Mouse (Mus musculus) layer of hippocampus, postnatal 36 days (tissue): Measurements from ENCODE around the gene Fam71e2. TPM values are rescaled to one million over a fixed set of nuclear protein-coding genes. Genes with fewer than 3 reads are reported as not detected.
"Not testable (repeated sequence)": the region's sequence is repeated elsewhere in the genome, so short reads cannot be mapped to it uniquely, and the experiment has no call there.

Experiments used
- DNase-seq, 2 experiments: peaks; one replicate each; pipeline ENCODE4 v3.0.0; 2022
- total RNA-seq, 2 experiments: library from RNA; stranded (reverse); gene quantifications; 2 replicates each; pipeline ENCODE4 v1.2.3; 2021

Gene Fam71e2
- not detected for total RNA-seq

DNA sequence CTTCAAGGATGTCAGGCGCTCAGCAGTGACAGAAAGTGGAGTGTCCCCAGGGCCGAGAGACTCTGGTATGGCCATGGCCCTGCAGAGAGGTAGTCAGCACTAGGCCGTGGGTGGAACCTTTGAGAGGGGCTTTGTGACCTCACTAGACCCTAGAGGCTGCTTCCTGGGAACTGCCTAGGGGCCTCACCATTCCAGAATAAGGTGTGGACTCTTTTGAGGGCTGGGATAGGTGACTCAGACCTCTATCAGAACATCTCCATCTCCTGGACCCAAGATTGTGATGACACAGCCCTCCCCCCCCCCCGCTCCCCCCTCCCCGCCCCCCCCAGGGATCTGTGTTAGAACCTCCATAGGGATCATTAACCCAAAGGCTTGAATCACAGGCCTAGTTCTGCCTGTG, at the start of gene Fam71e2:
Gene Fam71e2 (minus strand): TSS at position 101 of the 400 bp plus-strand sequence.
- no peak for DNase-seq

DNA sequence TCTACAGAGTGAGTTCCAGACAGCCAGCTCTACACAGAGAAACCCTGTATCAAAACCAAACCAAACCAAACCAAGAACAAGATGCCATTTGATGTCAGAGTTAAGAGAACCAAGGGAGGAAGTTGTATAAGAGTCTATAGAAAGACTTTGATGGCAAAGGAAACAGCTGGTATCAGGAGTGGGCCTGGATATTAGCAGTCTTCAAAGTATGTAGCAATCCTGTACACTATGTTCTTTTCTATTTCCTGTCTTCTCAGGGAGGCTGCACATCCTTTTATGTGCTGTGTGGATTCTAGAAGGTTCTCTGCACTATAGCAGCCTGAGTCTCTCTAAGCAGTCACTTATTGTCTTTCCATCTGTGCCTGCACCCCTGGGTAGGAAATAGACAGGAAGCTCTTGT, 45.5 kb upstream of the Fam71e2 start:
- no peak for DNase-seq

DNA sequence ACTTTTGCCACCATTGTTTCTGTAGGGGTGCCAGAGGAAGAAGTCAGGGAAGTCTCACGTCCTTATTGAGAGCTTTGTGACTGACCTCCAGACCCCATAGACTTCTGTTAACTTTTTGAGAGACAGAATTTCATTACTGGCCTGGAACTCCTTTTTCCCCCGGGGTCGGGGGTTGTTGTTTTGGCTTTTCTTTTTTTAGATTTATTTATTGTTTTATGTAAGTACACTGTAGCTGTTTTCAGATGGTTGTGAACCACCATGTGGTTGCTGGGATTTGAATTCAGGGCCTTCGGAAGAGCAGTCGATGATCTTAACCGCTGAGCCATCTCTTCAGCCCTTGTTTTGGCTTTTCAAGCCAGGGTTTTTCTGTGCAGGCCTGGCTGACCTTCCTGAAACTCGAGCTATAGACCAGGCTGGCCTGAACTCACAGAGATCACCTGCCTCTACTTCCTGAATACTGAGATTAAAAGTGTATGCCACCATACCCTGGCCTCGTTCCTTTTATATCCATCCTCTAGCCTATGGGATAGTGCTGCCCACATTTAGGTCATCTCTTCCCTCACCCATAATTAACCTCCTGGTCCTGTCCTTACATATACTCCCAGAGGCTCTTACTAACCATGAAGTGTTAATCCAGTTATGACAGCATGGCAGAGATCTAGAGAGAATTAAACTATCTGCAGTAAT, 42.1 kb upstream of the Fam71e2 start:
- no peak for DNase-seq

DNA sequence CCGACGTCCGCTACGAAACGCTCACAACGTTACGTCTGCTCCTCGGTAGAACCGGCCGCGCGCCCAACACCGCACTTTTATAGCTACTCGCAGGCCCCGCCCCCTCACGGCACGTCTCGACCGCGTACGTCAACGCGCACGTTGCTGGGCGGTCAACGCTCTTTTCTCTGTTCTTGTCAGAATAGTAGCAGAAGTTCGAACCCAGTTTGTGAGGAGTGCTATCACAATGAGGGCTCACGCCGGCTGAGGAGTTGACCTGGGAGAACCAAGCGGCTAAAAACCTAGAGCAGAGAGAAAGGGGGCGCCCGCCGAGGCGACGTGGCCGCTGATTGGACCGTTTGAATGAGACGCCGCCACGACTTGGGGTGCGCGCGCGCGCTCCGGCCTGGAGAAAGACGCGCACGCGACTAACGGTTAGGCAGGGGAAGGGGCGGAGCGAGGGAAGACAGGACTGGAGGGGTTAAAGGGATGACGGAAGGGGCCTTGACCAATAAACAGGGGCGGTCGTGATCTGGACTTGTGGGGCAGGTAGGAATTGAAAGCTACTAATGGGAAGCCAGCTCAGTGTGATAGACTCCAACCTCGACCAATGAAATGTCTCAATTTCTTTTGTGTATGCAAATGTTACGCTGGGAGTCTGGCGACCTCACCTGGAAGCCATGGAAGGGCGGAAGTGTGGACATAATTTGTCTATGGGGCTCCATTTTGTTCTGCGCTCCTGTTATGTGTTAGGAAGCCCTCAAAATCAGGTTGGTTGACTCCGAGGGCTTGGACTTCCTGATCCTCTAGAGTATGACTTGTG, 41.4 kb upstream of the Fam71e2 start, which contains the start of gene Ube2s:
Gene Ube2s (minus strand): TSS at position 288 of the 802 bp plus-strand sequence.
- DNase-seq: peak; percentile 98

DNA sequence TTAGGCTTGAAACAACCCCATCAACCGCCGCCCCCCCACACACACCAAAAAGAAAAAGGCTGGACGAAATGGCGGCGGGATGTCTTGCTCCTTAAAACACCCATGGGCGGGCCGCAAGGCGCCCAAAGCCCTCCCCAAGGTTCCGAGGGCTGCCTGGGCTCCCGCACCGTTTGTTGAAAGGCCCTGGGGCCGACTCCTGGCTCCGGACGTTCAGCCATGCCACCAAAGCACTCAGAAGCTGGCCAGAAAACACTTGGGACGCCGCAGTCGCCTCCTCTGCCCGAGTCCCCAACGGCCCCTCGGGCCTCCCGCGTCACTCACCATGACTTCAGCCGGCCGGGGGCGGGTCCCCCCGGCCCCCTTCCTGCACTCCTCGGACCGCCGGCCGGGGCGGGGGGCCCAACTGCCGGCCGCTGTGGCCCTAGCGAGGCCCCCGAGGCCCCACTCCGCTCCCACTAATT, 40.8 kb upstream of the Fam71e2 start:
- DNase-seq: no peak

DNA sequence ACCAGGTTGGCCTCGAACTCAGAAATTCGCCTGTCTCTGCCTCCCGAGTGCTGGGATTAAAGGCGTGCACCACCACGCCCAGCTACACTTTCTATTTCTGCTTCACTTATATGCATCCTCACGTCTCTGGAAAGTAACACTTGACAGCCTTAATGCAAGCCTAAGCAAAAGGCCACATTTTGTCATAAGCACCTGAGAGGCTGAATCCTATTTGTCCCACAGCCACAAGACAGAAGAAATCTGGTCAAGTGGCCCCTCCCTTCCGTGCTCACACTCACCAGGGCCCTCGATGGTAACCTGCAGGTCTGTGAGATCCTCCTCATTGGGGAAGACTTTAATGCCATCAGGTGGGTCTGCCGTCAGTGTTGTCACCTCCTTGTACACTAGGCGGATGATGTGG, 40.0 kb upstream of the Fam71e2 start:
- DNase-seq: not testable (repeated sequence)

DNA sequence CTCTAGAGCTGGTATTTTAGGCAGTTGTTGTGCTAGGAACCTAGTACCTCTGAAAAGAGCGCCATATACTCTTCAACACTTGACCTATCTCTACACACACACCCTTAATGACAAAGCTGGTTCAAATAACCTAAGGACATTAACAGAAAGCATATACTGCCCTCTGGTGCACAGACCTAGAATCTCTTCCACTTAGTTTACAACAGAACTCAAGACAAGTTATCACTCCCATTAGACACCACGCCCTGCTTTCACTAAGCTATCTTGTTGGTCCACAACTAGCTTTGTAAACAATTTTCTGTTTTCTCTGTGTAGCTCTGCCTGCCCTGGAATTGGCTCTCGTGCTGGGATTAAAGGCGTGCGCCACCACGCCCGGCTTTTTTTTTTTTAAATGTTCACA, 35.6 kb upstream of the Fam71e2 start:
- DNase-seq: no peak

DNA sequence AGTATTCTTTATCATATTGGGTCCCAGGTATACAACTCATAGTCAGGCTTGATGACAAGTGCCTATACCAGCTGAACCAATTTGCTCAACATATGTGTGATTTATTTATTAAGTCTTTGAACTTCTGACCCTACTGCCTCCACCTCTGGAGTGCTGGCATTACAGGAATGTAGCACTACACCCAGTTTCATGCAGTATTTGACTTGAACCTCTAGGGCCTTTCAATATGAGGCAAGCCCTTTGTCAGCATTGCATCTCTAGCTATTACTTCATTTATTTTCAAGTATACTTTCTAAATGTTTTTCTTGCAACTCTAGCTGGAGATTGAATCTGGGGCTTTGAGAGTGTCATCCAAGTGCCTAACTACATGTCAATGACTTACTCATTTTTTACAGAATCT, 31.1 kb upstream of the Fam71e2 start:
- no peak for DNase-seq

DNA sequence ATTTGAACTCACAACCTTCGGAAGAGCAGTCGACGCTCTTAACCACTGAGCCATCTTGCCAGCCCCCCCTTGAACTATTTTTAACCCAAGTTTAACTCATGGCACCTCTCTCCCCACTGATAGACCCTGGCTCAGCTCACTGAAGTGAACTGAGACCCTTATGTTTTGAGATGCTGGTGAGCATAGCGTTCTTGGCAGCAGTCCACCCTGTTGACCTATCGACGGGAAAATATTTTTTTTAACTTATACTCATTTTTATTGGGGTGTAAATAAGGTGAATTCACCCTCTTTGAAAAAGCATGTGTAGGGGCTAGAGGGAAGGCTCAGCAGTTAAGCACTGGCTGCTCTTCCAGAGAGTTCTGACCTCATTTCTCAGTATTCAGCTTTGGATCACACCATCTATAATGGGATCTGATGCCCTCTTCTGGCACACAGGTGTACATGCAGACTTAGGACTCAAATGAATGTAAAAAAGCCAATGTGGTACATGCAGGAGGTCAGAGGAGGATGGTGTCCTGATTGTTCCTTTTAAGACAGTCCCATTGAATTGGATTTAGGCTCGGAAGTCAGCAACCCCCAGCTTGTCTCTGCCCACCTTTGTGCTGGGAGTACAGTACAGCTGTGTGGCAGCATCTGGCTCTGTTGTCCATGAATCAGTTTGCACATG, 24.8 kb upstream of the Fam71e2 start:
- DNase-seq: no peak

DNA sequence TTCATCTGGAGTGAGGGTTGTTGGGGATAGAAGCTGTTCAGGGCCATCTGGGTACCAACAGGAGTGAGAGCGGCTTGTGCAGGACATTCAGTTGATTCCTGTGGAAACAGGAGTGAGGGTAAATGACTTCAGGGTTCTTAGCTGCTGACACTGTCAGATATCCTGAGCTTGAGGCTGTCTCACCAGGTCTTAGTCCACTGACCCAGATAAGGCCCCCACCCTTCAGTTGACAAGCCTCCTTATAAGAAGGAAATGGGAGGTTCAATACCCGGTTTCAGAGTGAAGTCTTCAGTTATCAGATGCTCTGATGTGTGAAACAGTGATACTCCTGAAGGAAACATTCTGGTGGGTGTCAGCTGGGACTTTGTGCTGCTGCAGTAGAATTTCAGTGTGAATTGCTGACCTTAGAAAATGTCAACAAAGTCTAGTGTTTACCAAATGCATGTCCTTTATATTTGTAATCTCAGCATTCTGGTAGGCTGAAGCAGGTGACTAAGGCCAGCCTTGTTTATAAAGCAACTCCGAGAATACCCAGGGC, 23.6 kb upstream of the Fam71e2 start:
- DNase-seq: no peak

DNA sequence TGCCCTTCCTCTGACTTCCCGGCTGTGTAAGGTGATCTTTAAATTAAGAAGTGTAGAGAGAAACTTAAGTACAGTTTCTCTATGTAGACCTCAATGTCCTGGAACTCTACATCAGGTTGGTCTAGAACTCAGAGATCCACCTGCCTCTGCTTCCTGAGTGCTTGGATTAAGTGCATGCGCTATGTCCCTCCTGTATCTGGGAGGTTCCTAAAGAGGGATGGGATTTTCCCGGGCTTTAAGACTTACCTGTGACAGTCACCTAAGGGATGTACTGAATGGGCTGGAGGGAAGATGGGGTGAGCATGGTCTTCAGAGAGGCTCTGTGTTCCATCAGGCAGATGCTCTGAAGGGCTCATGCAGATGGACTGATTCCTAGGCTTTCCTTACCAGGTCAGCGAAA, 22.6 kb upstream of the Fam71e2 start:
- no peak for DNase-seq

DNA sequence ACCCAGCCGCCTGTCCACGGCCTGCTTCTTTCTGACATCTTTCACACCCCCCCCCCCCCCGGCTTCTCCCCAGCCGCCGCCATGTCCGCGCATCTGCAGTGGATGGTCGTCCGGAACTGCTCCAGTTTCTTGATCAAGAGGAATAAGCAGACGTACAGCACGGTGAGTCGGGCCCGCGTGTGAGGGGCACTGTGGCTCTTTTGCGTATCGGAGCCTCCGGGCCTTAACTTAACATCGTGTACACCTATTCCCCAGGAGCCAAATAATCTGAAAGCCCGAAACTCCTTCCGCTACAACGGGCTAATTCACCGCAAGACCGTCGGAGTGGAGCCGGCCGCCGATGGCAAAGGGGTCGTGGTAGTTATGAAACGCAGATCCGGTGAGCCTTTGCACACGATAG, 22.1 kb upstream of the Fam71e2 start:
- not testable (repeated sequence) for DNase-seq

DNA sequence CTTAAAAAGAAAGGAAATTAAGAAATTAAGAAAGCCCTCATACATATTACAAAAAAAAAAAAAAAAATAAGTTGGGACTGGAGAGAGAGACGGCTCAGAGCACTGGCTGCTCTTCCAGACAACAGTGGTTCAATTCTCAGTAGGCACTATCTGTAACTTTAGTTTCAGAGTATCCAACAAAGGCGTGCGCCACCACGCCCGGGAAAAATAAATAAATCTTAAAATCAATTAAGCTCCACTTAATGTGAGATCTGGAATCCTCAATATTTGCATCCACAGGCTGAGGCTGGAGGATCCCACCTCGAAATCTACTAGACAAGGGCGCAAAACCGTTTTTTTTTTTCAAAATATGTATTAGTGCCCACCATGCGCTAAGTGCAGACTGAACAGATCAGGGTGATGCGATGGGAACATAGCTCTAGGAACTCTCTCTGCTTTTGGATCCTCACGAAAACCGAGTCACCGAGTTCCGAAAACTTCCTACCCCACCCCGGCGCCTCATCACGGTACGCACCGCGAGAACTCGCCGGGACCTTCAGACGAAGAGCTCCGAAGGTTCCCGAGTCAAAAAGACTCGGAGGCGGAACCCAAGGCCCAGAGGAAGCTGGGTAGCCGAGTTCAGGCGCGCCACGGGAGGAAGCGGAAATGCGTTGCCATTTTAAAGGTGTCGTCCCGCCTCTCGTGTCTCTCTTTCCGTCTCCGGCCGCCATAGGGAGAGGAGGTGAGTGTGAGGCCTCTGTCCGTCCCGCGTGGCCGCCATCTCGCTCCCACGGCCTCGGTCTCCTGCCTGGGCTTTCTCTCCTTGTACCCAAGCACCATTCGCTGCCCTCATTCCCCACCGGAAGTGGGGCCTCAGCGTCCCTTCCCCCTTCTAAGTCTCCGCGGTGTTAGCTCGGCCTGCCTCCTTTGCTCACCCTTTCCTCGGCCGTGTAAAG, 21.4 kb upstream of the Fam71e2 start, which contains the start of gene Rpl28:
Gene Rpl28 (plus strand): TSS at position 597 of the 935 bp plus-strand sequence.
- DNase-seq: peak; percentile 94 to 95

DNA sequence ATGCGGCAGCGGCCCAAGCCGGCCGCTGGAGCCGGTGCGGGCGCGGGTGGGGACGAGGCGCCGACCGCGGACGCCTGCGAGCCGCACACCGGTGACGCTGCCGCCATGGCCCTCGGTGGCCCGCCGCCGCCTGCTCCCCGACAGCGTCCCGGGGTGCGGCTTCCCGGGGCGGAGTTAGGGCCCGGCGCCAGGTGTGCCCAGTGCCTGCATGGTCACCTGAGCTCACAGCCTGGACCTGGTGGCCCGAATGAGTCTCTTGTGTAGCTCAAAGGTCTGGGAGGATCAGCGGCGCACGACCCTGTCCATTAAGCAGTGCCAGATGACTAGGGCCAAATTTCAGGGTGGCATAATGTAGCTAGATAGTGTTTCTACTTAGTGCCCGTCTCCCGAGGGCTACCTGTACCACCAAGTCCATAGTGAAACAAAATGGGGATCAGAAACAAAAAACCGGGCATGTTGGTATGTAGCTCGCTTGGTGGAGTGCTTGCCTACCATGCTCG, 18.4 kb upstream of the Fam71e2 start, which contains the start of gene Tmem238:
Gene Tmem238 (minus strand): TSS at position 221 of the 500 bp plus-strand sequence.
- DNase-seq: peak in 1 of 2 experiments; percentile 22

DNA sequence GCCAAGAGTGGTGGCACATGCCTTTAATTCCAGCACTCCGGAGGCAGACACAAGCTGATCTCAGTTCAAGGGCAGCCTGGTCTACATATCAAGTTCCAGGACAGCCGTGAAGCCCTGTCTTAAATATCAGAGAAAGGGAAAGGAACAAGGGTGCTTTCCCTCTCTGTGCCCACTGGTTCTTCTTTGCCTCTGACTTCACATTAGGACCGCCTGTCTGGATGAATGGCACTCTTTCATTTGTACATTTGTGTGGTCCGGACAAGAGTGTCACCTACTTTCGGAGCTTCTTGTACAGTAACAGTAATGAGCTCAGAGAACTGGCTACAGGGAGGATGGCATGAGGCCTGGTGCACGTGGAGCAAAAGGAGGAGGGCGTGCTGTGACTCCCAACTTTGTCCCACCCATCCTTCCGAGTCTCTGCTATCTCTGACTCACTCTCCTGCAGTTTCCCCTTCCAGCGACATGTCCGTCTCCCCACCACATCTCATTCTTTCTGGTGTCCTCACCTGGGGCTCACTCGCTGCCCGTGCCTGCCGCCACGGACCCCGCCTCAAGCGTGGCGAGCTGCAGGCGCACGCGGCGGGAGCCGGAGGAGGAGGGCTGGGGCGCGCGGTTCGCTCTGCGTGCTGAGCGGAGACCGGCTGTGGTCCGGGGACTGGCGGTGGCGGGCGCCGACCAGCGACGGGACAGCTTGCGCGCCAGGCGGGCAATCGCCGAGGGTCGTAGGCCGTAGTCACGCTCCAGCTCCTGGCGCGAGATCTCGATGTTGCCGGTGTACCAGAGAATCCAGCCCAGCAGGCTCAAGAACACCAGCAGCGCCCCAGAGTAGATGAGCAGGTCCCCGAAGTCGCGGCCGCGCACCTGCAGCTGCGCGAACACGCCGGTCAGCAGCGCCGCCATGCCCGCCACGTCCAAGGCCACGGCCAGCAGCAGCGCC, 17.7 kb upstream of the Fam71e2 start:
- peak; percentile 65 to 66 for DNase-seq

DNA sequence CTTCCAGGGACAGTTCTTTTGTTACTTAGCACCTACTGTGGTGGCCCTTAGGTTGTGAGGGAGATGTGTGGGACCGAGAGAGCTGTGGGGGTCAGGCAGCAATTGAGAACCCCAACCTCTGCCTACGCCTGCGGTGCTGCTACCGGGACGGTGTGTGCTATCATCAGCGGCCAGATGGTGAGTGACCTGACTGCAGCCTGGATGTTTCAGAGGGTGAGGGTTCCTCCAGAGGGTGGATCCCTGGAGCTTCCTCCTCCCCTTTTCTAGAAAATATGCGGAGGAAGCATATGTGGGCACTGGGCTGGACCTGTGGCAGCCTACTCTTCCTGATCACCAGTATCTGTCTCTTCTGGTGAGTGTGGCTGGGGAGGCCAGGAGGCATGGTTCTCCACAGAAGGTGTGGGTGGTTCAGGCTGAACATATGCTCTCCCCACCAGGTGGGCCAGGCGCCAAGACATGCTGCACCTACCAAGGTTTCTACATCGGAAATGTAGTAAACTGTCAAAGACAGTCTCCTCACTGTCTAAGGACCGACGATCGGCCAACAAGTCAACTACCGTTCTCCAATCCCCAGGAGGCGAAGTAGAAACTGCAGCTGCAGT, 12.7 kb upstream of the Fam71e2 start:
- no peak for DNase-seq

DNA sequence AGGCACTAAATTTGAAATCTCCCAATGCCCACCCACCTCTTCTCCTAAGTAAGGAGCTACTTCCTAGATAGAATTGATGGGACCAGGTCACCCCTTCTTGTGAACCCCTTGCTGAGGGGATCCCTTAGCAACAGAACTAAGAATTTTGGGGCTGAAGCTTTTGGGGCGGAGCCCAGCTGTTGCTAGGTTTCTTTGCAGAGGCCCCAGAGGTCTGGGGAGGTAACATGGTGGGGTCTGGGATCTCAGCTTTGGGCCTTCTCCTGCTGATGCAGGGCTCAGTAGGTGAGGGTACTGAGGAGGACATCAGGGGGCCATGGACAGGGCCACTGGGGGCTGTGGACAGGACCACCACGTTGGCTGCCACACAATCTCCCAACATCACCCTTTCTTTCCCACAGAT, 11.7 kb upstream of the Fam71e2 start, which contains the start of the genes Il11 and Tmem190:
Gene Il11 (minus strand): TSS at position 101 of the 400 bp plus-strand sequence.
Gene Tmem190 (plus strand): TSS at position 179 of the 400 bp plus-strand sequence.
- DNase-seq: no peak

DNA sequence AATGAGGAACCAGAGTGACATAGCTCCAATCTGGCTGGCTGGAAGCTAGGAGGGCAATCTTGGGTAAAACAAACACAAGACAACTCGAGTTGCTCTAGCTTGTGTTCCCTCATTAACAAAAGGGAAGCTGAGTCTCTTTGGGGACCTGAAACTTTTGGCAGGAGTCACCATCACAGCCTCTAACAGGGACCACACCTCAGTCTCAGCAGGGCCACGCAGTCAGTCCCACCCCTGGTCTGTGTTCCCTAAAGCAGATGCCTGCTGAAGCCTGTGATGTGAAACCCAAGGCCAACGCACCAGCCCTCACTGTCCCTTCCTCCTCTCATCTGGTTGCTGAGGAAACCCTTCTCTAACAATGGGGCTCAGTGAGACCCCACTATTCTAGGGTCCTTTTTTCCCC, 11.0 kb upstream of the Fam71e2 start:
- no peak for DNase-seq

DNA sequence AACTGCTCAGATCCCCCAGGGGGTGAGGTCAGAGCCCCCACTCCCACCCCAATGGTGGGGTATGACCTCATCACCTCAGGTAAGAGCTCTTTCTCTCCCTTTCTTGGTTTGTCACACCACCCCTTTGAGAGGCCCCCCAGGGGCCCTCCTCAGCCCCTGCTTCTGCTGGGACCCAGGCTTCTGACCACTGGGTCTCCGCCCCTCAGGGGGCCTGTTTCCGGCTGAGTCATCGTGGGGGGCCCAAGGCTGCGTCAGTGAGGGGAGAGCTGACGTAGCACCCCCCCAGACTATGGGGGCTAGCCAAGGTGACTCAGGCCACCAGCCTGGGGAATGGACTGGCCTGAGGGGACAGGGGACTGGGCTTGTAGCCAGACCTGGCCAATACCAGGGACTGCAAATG, 8.8 kb upstream of the Fam71e2 start:
- no peak for DNase-seq
